Mouse (Mus musculus): ENCODE results near the gene Mrpl11.
"Not testable (repeated sequence)": the region's sequence is repeated elsewhere in the genome, so short reads cannot be mapped to it uniquely, and the experiment has no call there.

Mrpl11 gene

DNA sequence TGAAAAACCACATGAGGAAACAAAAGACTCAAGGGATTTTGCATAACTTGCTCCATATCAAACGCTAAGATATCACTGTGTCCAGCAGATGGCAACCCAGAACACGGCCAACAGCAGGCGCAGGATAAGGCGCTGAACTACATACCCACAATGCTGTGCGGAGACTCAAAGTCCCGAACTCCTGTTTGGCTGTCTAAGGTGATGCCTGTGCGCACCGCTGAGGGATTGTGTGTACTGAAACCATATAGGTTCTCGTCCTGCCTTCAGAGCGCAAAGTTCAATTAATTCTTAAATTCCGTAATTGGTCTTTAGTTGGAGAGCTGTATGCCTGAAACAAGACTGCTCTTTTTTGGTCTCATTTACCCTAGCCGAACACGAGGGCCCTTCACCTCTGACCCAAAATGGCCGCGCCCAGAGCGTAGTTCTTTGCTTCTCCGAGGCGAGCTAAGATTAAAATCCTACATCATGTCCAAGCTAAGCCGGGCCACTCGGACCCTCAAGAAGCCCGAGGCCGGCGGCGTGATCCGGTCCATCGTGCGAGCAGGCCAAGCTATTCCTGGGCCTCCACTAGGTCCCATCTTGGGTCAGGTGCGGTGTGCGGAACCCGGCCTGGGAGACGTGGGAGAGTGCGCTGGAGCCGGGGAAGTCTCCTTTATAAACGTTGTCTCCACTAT, at the start of gene Mrpl11:
TSS of gene Mrpl11 (plus strand) at position 220 of the 674 bp plus-strand sequence.
- DNase-seq (ENCODE audit: low spot score), result peak; percentile 90

DNA sequence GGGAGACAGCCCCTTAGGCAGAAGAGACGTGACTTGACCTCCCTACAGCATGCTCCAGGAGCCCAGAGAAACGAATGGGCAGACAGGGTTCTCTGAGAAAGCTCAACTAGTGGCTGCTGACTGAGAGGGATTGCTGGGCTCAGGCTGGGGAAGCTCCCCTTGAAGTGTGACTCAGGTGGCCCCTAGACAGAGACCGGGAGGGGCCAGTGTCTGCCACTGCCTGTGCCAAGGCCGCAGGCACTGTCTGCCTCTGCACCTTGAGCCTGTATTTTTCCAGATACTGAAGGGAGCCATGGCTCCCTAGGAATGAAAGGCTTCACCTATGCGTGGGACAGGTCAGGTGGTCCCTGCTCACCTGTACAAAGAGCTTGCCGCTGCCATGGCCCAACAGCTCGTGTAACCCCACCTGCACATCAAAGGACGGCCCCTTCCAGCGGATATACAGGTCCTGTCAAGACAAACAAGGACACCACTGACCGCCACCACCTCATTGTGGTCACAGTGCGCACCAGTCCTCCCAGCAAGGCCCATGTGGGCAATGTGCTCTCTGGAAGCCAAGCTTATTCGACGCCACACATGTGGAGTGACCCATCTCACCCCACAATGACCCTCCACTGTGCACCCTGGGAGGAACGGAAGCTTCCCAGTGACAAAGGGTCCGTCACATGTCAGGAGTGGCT, 45.9 kb upstream of the Mrpl11 start:
- DNase-seq (ENCODE audit: low spot score), result no peak

DNA sequence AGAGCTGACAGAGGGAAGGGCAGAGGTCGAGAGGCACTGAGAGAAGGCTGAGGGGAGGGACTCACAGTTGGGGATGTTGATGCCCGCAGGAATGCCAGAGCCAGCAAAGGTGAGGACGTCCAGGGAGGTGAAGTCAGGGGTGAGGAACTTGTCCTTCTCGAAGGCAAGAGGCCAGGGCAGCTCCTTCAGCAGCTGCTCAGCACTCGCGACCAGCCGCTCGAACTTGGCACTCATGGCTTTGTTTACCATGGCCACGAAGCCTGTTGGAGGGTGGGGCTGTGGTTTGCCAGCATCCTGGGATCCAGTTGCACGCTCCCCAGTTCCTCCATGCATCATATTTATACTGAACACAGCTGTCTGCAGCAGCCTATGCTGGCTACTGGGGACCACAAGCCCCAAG, 45.1 kb upstream of the Mrpl11 start:
- DNase-seq (ENCODE audit: low spot score), result no peak

DNA sequence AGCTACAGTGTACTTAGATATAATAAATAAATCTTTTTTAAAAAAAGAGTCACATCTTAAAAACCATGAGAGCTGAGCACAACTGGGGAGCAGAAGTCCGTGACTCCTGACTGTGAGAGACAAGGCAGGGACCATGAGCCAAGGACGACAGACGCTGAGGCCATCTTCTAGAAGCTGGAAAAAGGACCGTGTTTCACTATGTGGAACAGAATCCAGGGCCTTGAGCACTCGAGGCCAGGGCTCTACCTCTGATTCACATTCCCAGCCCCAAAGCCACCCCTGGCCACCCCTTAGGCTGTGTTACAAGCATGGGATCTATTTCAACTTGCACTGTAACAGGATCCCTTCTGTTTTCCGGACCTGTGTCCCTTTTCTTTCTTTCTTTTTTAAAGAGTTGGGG, 42.3 kb upstream of the Mrpl11 start:
- DNase-seq (ENCODE audit: low spot score), result no peak

DNA sequence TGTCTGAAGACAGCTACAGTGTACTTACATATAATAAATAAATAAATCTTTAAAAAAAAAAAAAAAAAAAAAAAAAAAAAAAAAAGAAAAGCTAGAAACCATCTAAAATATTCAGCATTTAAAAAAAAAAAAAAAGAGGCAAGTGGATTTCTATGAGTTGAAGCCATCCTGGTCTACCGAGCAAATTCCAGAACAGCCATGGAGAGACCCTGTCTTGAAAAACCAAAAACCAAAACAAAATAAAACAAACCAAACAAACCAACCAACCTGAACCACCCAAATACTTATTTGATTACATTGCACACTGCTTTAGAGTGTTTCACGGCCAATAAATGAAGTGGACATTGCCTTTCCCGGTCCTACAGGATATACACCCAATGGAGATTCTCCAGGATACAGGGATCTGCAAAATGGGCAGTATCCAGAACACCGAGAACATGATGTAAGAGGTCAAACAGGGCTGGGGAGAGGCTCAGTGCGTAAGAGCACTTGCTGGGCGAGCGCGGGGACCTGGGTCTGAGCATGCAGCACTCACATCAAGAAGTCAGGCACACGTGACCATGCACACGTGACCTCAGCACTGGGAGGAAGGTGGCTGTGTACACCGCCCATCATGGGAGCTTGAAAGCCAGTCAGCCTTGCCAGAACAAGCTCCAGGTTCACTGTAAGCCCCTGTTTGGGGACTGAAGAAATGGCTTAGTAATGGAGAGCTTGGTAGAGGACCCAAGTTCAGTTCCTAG, 36.7 kb upstream of the Mrpl11 start:
- DNase-seq (ENCODE audit: low spot score), result no peak

DNA sequence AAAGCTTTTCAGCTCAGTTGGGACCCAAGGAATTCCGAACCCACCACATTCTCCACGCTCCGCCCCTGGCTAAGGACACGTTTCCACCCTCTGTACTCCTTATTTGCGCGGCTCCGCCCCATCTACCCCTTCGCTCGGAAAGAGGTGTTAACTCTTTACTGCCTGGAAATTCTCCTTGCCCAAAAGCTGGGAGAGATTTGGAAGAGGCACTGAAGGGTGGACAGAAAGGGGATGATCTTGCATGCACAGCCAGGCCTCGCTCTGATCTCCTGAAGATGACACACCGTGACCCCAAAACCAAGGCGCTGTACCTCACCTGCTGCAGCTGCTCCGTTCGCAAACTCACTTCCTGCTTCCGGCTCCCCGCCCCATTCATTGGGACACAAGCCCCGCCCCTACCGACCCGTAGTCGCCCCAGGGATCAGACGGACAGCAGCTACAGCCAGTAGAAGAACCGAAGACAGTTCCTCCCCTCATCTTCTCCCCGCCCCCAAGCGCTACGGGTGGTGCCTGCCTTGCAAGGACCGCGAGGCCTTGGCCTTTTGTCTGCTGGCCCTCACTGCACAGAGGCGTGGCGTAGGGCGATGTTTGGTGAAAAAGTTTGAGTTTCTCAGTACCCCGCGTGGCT, 33.9 kb upstream of the Mrpl11 start, which contains the start of gene Dpp3:
TSS of gene Dpp3 (minus strand) at position 384 of the 628 bp plus-strand sequence.
- peak; percentile 98 for DNase-seq (ENCODE audit: low spot score)

DNA sequence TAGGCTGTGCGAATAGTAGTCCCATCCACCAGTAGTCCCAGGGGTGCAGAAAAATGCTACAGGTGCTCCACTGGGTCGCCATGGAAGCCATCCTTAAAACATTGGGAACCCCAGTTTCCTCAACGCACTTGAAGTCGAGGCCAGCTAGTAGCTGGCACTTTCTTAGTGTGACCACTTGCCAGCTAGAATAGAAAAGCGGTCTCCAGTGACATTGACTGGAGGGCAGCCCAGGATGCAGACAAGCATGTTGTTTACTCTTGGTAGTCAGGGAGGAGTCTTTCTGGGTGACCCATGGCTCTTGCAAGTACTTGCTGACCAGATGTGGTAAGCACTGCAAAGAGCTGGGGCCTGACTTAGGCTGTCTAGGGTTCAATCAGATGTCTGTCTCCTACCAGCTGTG, 33.2 kb upstream of the Mrpl11 start:
- DNase-seq (ENCODE audit: low spot score), result no peak

DNA sequence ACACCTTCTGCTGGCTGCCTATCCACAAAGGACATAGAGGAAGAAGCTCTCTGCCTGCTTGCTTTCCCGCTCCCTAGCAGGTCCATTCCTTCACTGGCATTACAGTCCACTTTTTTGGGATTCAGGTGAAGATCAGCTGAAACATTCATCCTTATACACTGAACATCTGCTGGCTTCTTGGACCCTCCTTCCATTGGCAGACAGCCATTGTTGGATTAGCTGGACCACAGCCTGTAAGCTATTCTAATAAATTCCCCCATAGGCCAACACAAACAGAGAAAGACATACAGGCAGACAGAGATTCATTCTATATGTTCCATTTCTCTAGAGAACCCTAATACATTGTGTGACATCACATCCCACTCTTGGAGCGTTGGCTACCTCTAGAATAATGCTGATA, 25.1 kb upstream of the Mrpl11 start:
- no peak for DNase-seq (ENCODE audit: low spot score)

DNA sequence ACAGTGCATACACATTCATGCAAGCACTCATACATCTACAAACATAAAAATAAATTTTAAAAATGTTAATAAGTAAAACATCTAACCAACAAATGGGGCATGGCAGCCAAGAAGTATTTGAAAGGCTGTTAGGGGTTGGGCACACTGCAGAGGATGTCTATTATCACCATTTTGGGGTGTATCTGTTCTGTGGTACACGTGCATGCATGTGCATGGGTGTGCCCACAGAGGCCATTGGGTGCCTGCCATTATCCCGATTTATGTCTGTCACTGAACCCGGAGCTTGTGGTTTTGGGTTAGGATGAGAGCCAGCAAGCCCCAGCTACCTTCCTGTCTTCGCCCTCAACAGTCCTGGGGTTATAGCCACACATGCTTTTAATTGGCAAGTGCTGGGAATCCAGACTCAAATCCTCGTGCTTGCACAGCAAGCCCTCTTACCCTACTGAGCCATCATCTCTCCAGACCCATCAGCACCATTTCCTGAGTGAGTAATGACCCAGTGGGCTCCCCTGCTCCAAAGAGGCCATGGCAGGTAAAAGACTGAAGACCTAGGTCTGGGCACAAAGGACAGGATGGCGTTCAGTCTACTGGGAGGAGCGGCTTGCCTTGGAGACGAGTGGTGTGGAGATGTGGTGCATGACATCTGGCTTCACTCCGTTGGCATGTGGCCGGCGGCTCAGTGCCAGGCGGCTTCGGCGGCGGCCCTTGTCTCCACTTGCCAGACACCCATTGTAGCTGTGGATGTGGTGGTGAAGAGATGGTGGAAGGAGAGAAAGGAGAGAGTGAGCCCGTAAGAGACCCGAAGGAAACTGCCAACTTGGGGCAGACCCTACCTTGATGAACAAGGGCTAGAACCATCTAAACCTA, 24.3 kb upstream of the Mrpl11 start:
- no peak for DNase-seq (ENCODE audit: low spot score)

DNA sequence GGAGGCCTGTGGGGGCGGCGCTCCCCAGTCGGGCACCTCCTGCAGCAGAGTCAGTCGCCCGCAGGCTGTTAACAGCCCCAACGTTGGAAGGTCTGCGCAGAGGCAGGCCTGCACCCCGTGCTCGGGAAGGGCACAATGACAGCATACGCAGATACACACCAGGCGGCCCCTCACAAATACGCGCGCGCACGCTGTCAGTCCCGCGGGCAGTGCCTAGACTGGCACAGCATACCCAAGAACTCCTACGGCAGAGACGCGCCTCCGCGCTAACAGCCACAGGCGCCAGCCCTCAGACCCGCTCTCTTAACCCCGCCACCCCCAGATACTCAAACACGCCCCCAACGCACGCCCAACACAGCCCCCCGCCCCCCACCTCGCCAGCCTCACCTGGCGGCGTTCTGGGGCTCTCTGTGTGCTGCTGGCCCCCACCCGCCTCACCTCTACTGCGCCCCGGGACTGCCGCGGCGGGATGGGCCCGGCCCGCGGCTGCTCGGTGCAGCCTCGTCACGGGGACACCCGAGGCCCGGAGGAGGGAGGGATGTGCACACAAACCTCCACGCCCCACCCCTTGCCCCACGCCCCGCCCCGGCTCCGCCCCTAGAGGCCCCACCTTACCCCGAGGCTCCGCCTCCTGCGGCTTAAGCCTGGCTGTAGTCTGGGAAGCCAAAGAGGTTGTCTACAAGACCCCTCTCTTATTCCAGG, 19.2 kb upstream of the Mrpl11 start, which contains the start of gene Peli3:
TSS of gene Peli3 (minus strand) at position 577 of the 702 bp plus-strand sequence.
- DNase-seq (ENCODE audit: low spot score), result peak; percentile 63

DNA sequence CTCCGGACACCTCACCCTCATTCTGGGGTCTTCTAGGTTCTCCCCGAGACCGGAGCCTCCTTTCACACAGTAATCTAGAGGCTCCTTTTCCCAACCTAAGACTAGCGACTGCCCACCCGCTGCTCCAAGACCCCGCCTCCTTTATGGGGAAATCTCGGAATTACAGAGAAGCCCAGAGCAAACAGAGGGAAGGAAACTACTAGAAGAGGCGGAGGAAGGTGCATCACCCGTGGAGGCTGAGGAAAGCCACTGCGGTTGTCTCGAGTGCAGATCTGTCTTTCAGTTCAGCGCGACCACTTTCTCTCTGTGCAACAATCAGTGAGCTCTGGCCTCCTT, 18.7 kb upstream of the Mrpl11 start:
- no peak for DNase-seq (ENCODE audit: low spot score)

DNA sequence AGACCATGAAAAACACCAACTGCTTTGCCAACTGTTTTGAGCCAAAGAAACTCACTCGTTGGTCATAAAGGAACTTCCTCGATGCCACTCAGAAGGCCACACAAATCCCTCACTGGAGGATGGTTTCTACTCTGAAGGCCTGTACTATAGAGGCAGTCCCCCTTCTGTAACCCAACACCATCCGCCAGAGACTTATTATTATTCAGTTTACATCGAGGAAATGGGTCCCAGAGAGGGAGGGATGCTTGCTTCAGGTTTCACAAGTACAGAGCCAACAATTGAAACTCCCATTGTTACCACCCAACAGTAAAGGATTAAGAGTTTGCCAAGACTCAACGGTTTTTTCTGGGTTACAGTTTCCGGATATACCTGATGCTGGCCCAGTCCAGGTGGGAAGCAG, 16.4 kb upstream of the Mrpl11 start:
- DNase-seq (ENCODE audit: low spot score), result no peak

DNA sequence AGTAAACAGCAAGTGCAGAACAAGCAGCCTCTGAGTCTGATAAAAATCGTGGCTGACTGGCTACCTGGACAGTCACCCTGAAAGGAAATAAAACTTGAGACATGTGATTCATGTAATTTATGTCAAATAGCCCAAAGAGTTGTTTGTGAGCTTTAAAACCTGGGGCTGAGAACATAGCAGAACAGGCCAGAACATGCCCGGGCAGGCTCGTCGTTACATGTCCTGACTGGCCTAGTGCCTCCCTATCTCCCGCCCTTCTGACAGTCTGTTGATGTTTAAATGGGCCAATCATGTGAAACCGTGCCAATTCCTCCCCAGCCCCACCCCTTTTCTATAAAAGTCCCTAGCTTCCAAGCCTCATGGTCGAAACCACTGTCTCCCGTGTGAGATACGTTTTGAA, 13.3 kb upstream of the Mrpl11 start:
- not testable (repeated sequence) for DNase-seq (ENCODE audit: low spot score)

DNA sequence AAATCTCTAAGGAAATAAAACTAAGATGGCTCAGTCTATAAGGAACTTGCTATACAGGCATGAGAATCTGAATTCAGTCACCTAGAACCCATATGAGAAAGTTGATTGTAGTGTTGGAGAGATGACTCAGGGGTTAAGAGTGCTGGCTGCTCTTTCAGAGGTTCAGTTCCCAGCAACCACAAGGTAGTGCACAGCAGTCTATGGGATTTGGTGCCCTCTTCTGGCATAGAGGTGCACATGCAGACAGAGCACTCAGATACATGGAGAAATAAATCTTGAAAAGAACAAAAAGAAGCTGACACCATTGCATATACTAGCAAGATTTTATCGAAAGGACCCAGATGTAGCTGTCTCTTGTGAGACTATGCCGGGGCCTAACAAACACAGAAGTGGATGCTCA, 6.3 kb downstream of the Mrpl11 start:
- DNase-seq (ENCODE audit: low spot score), result peak; percentile 40

DNA sequence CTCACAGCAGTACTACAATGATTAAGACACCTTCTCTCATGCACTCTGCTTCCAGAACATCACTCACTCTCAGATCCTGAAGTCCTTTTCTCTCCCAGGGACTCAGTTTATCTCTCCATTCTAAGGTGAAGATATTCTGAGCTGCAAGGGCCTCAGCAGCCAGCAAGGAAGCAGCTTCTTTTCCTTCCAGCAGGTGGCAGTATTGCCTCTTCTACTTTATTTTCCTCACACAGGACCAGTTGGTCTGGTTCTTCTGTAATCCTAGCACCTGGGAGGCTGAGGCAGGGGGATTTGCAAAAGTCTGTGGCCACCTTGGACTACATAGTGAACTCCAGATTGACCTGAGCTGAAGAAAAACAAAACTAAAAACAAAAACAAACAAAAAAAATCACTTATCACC, 19.8 kb downstream of the Mrpl11 start:
- peak; percentile 49 for DNase-seq (ENCODE audit: low spot score)

DNA sequence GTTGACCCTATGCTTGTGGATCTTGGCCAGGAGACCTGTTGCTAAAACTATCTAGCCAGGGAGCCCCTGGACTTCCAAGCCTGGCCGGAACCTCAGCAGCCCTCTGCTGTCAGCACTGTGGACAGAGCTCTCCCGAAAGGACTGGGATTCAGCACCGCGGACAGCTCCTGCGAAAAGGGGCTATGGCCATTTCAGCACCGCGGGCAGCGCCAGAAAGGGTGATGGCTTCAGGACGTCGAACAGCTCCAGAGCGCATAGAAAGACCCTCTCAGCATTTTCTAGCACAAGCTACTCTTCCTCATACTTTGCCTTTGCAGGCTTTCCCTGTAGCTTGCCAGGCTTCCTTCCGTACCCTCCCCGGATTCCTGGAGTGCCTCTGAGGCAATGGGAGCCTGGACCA, 27.1 kb downstream of the Mrpl11 start:
- peak; percentile 82 for DNase-seq (ENCODE audit: low spot score)

DNA sequence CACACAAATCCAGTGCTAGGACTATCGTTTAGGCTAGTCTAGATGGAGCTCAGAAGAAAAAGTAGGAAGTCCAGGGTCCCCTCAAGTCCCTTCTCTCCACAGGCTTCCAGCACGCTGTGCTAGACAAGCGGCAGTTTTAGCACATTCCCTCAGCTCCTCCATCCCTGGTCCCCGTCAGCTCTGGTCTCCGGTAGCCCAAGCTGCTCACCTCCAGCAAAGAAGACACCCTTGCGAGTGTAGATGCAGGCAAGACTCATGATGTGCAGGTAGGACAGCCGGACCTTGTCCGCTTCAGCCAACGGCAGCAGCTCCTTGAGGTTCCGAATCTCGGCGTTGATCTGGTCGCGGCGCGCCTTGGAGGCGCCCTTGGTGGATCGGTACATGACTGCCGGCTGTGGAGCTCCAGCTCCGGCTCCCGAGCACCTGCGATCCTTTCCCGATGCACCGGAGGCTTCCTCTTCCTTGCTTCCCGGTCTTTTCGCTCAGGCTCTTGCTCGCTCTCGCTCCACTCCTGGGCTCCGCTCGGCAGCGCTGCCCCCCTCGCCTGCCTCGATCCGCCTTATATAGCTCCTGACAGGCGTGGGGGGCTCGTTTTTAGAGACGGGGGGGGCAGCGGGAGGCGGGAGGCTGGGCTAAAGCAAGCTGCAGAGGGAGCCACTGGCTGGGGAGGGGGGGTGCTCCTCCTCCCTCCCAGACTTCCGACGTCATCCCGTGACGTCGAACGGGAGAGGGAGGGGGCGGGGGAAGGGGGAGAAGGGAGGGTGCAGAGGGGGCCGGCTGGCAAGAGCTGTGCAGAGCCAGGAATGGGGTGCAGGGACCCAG, 27.7 kb downstream of the Mrpl11 start:
- no peak for DNase-seq (ENCODE audit: low spot score)

DNA sequence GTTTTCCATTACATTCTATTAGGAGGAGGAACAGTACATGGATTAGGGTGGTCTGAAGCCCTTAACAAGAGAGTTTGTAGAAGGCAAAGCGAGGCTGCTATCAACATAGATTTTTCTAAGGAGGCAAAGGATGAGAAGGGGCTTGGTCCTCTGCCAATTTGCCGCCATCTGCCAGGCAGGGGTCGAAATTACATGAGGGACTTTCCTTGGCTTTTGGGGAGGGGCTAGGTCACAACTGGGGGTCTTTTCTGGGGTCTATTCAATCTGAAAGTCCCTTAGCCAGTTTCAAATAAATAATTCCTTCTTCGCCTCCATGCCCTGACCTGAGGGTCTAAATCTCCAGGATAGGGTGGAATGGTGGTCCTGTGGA, 28.3 kb downstream of the Mrpl11 start, which contains the start of gene Npas4:
TSS of gene Npas4 (minus strand) at position 61 of the 370 bp plus-strand sequence.
- DNase-seq (ENCODE audit: low spot score), result no peak

DNA sequence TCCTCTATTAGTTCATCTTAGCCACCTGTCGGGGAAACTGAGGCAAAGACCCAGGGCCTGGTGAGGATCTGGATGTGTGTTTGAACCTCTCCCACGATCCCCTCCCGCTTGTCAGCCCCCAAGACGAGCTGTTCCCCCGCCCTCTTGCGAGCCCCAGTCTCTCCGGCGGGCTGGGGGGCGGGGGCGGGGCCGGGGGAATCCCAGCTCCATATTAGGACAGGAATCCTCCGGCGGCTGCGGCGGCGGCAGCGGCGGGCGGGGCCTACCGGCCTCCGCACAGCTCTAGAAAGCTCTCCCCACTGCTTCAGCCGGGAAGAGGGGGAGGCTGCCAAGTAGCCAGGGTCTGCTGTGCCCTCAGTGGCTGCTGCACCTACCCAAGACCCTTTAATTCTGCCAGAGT, 28.8 kb downstream of the Mrpl11 start:
- DNase-seq (ENCODE audit: low spot score), result no peak

DNA sequence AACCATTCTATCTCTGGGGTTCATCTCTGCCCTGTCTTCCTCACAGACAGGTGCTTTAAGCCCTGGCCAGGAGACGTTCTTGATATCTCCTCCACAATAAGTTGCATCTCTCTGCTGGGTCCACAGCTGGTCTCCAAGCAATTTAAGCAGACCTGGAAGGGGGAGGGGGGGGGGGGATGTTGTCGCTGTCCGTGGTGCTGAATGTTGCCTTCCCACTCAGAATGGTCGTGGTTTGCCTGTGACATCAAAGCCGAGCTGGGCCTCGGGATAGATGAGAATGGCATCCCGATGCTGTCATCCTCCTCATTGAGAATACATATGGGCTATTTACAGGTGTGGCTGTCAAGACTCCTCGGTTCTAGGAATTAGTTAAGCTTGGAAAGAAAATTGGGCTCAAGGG, 30.4 kb downstream of the Mrpl11 start:
- DNase-seq (ENCODE audit: low spot score), result no peak
